Mouse (Mus musculus): Measurements from ENCODE around the gene 9030025P20Rik. TPM values are rescaled to one million over a fixed set of nuclear protein-coding genes. Genes with fewer than 3 reads are reported as not detected.
"Not testable (repeated sequence)": the region's sequence is repeated elsewhere in the genome, so short reads cannot be mapped to it uniquely, and the experiment has no call there.

9030025P20Rik gene
- polyA plus RNA-seq, 1 experiment from 2014 or later: 6.4 TPM

GRCm38 (mm10) chr17:15009706-15010413 lies 31.6 kb downstream of the 9030025P20Rik start, which contains the start of gene Gm3435:
Gm3435 (plus strand) TSS chr17:15010176.
- not testable (repeated sequence) for H3K4me2 ChIP-seq (ENCODE audit: low read depth, low read length); H3K27ac ChIP-seq (ENCODE audit: low read length); H3K4me3 ChIP-seq (replicated peaks; ENCODE audit: low read length); H3K36me3 ChIP-seq (ENCODE audit: control insufficient read depth, insufficient read depth, low read length); H3K27me3 ChIP-seq (ENCODE audit: control insufficient read depth, insufficient read depth, low read length); H3K9me3 ChIP-seq (replicated peaks; ENCODE audit: control insufficient read depth, low read length); H3K4me1 ChIP-seq (ENCODE audit: control insufficient read depth, insufficient read depth, low read length); H3K9ac ChIP-seq (ENCODE audit: low read length)
- ATAC-seq (ENCODE audit: insufficient read depth, low FRiP score): peak; percentile 99
- WGBS: no CpG with 5 or more reads among the region's 60 CpGs

- not testable (repeated sequence) for H3K4me1 ChIP-seq (ENCODE audit: control insufficient read depth, insufficient read depth, low read length); H3K27me3 ChIP-seq (ENCODE audit: control insufficient read depth, insufficient read depth, low read length); H3K9ac ChIP-seq (ENCODE audit: low read length); H3K9me3 ChIP-seq (replicated peaks; ENCODE audit: control insufficient read depth, low read length); H3K36me3 ChIP-seq (ENCODE audit: control insufficient read depth, insufficient read depth, low read length); ATAC-seq (ENCODE audit: insufficient read depth, low FRiP score); H3K27ac ChIP-seq (ENCODE audit: low read length); H3K4me3 ChIP-seq (replicated peaks; ENCODE audit: low read length)
- H3K4me2 ChIP-seq (ENCODE audit: low read depth, low read length): 0 out of 2 replicates have a peak overlapping the region, but pooled peaks have one; percentile 19
- 83% methylated on average over 3 of the region's 3 CpGs for WGBS
Observed at GRCm38 (mm10) chr17:15021503-15022220, 43.4 kb downstream of the 9030025P20Rik start.

- H3K9ac ChIP-seq (ENCODE audit: low read length); H3K9me3 ChIP-seq (replicated peaks; ENCODE audit: control insufficient read depth, low read length); H3K4me1 ChIP-seq (ENCODE audit: control insufficient read depth, insufficient read depth, low read length); H3K4me2 ChIP-seq (ENCODE audit: low read depth, low read length); H3K27me3 ChIP-seq (ENCODE audit: control insufficient read depth, insufficient read depth, low read length); H3K4me3 ChIP-seq (replicated peaks; ENCODE audit: low read length); H3K36me3 ChIP-seq (ENCODE audit: control insufficient read depth, insufficient read depth, low read length); H3K27ac ChIP-seq (ENCODE audit: low read length): not testable (repeated sequence)
- WGBS: no CpG with 5 or more reads among the region's 97 CpGs
- ATAC-seq (ENCODE audit: insufficient read depth, low FRiP score): peak; percentile 85
Observed at GRCm38 (mm10) chr17:15023878-15024492, 45.7 kb downstream of the 9030025P20Rik start.

DNA sequence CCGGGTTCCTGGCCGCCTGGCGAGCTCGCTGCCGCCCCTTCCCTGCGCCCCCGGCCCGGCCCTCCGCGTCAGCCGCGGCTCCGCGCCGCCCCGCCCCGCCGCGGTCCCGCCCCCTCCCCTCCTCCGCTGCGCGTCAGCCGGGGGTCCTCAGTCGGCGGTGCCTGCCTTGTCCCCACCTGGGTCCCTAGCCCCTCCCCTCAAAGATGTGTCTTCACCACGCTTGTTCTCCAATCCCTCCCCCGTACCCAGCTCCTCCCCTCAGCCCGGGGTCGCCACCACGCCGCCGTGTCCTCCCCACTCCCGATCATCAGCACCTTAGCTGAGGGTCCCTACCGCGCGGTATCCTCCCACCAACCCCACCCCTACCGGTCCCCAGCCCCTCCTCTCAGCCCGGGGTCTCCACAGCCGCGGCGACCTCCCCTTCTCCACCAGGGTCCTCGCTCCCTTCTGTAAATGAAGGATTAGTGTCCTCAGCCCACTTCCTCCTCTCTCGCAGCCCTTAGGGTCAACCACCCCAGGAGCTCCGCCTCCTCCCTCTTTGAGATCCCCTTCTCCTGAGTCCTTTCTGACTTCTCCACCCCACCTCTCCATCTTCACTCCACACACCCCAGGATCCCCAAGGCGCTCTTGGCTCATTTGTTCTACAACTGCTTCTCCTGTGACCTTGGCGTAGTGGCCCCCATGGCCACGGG lies 46.4 kb downstream of the 9030025P20Rik start:
- WGBS: no CpG with 5 or more reads among the region's 48 CpGs
- ATAC-seq (ENCODE audit: insufficient read depth, low FRiP score): peak; percentile 85
- H3K4me2 ChIP-seq (ENCODE audit: low read depth, low read length); H3K27me3 ChIP-seq (ENCODE audit: control insufficient read depth, insufficient read depth, low read length); H3K4me3 ChIP-seq (replicated peaks; ENCODE audit: low read length); H3K4me1 ChIP-seq (ENCODE audit: control insufficient read depth, insufficient read depth, low read length); H3K27ac ChIP-seq (ENCODE audit: low read length); H3K36me3 ChIP-seq (ENCODE audit: control insufficient read depth, insufficient read depth, low read length); H3K9me3 ChIP-seq (replicated peaks; ENCODE audit: control insufficient read depth, low read length); H3K9ac ChIP-seq (ENCODE audit: low read length): not testable (repeated sequence)

DNA sequence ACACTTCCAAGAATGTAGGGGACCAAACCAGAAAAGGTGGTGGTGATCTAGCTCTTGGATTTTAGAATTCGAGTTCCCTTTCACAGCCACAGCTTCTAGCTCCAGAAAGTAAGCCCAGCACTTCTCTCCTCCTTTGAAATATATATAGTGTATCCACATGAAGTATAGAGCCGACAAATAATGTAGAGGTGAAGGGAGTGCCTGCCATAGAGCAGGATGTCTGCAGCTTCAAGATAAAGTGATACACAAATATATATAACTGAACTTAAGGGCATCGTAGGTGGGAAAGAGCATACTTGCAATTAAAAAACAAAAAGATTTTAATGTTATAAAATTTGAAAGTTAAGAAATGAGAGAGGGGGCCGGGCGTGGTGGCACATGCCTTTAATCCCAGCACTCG lies 47.2 kb downstream of the 9030025P20Rik start:
- no CpG with 5 or more reads among the region's 6 CpGs for WGBS
- not testable (repeated sequence) for H3K4me3 ChIP-seq (replicated peaks; ENCODE audit: low read length); H3K4me1 ChIP-seq (ENCODE audit: control insufficient read depth, insufficient read depth, low read length); H3K36me3 ChIP-seq (ENCODE audit: control insufficient read depth, insufficient read depth, low read length); H3K9me3 ChIP-seq (replicated peaks; ENCODE audit: control insufficient read depth, low read length); H3K9ac ChIP-seq (ENCODE audit: low read length); H3K27me3 ChIP-seq (ENCODE audit: control insufficient read depth, insufficient read depth, low read length); ATAC-seq (ENCODE audit: insufficient read depth, low FRiP score); H3K4me2 ChIP-seq (ENCODE audit: low read depth, low read length); H3K27ac ChIP-seq (ENCODE audit: low read length)

GRCm38 (mm10) chr17:15031414-15031813 lies 53.1 kb downstream of the 9030025P20Rik start:
- not testable (repeated sequence) for H3K9ac ChIP-seq (ENCODE audit: low read length); H3K4me1 ChIP-seq (ENCODE audit: control insufficient read depth, insufficient read depth, low read length); H3K4me3 ChIP-seq (replicated peaks; ENCODE audit: low read length); H3K27me3 ChIP-seq (ENCODE audit: control insufficient read depth, insufficient read depth, low read length); H3K9me3 ChIP-seq (replicated peaks; ENCODE audit: control insufficient read depth, low read length); H3K27ac ChIP-seq (ENCODE audit: low read length); ATAC-seq (ENCODE audit: insufficient read depth, low FRiP score); H3K4me2 ChIP-seq (ENCODE audit: low read depth, low read length); H3K36me3 ChIP-seq (ENCODE audit: control insufficient read depth, insufficient read depth, low read length)
- no CpG with 5 or more reads among the region's 4 CpGs for WGBS

DNA sequence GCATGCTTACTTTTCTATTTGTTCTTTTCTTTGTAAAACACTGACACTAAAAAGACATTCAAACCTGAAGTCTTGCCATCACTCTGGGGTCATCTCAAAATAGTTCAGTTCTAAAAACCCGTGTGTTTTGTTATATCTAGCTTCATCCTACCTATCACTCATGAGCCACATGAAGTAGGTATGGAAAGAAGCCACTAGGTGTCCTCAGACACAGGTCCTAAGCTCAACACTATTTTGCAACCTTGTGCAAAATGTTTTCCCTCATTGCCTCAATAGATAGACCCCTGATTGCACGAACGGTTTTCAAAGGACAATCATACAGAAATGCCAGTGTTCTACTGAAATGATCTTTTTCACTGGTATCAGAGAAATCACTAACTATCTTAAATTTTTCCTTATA lies 62.2 kb downstream of the 9030025P20Rik start:
- not testable (repeated sequence) for H3K4me2 ChIP-seq (ENCODE audit: low read depth, low read length); H3K27me3 ChIP-seq (ENCODE audit: control insufficient read depth, insufficient read depth, low read length); H3K27ac ChIP-seq (ENCODE audit: low read length); H3K4me1 ChIP-seq (ENCODE audit: control insufficient read depth, insufficient read depth, low read length); ATAC-seq (ENCODE audit: insufficient read depth, low FRiP score); H3K36me3 ChIP-seq (ENCODE audit: control insufficient read depth, insufficient read depth, low read length); H3K9ac ChIP-seq (ENCODE audit: low read length); H3K9me3 ChIP-seq (replicated peaks; ENCODE audit: control insufficient read depth, low read length); H3K4me3 ChIP-seq (replicated peaks; ENCODE audit: low read length)
- no CpG with 5 or more reads among the region's 3 CpGs for WGBS
